Mouse (Mus musculus) midbrain, embryonic 14.5 days (tissue): ENCODE data around the gene Smtn. TPM values are rescaled to one million over a fixed set of nuclear protein-coding genes. Genes with fewer than 3 reads are reported as not detected.

ENCODE experiments used
- ATAC-seq: fragments of 200-750 bp; cut with Nextera tagmentation; 2 replicates; pipeline ENCODE4 v1.8.0; 2017; ENCODE audit warnings: moderate number of reproducible peaks, moderate library complexity; ENCODE audit not compliant: low FRiP score, low TSS enrichment
- DNase-seq: peaks from one replicate; pipeline ENCODE4 v3.0.0-alpha.2; 2015
- H3K27ac ChIP-seq: fragments of 300-500 bp; sonication (generic); replicated peaks from 2 replicates; pipeline ENCODE4 v1.5.1; 2014; ENCODE audit warnings: mild to moderate bottlenecking, low read depth, low read length, moderate library complexity
- H3K27me3 ChIP-seq: fragments of 300-500 bp; sonication (generic); 2 replicates; pipeline ENCODE4 v1.6.1; 2014; ENCODE audit warnings: low read length, control low read depth, mixed read lengths; ENCODE audit not compliant: control insufficient read depth, insufficient read depth
- H3K36me3 ChIP-seq: fragments of 300-500 bp; sonication (generic); 2 replicates; pipeline ENCODE4 v1.6.1; 2014; ENCODE audit warnings: low read length, control low read depth; ENCODE audit not compliant: control insufficient read depth, insufficient read depth
- H3K4me1 ChIP-seq: fragments of 300-500 bp; sonication (generic); 2 replicates; pipeline ENCODE4 v1.6.1; 2014; ENCODE audit warnings: mild to moderate bottlenecking, antibody characterized with exemption, low read length, control low read depth; ENCODE audit not compliant: control insufficient read depth, insufficient read depth
- H3K4me2 ChIP-seq: fragments of 300-500 bp; sonication (generic); 2 replicates; pipeline ENCODE4 v1.6.1; 2014; ENCODE audit warnings: mild to moderate bottlenecking, low read length, moderate library complexity
- H3K4me3 ChIP-seq: fragments of 300-500 bp; sonication (generic); replicated peaks from 2 replicates; pipeline ENCODE4 v1.5.1; 2014; ENCODE audit warnings: low read depth, low read length
- H3K9ac ChIP-seq: fragments of 300-500 bp; sonication (generic); replicated peaks from 2 replicates; pipeline ENCODE4 v1.6.1; 2014; ENCODE audit warnings: mild to moderate bottlenecking, low read length, moderate library complexity
- H3K9me3 ChIP-seq: fragments of 300-500 bp; sonication (generic); 2 replicates; pipeline ENCODE4 v1.6.1; 2016; ENCODE audit warnings: low read length, control low read depth, mixed read lengths; ENCODE audit not compliant: control insufficient read depth
- WGBS: fragments of 180-500 bp; shearing (Covaris S2); extraction: QIAGEN DNeasy Blood & Tissue Kit; methylation state at CpG from one replicate; pipeline ENCODE4 v1.1.7; 2014; 5-methylcytosine and 5-hydroxymethylcytosine counted together
- polyA plus RNA-seq: library from polyadenylated mRNA; unstranded; fragments of >200 nt; fragmentation: Nextera tagmentation; extraction: Ambion mirVana; gene quantifications from 2 replicates; pipeline ENCODE4 v1.2.1, GENCODE M21; 2014

Smtn gene
- polyA plus RNA-seq, 1 experiment from 2014 or later = 12.8 TPM

- WGBS = 58% methylated on average over 5 of the region's 5 CpGs
- Histone ChIP-seq H3K27me3 (no peaks in the 10 kb centered on the region), H3K9ac (no peak overlapping the region), H3K27ac (no peak overlapping the region), H3K4me3 (no peak overlapping the region), H3K9me3 (no peaks in the 10 kb centered on the region), H3K4me1 (peaks cover 11% of the 10 kb centered on the region; the same call in 1 of the 2 replicates), H3K4me2 (no peak overlapping the region), H3K36me3 (no peaks in the 10 kb centered on the region)
- ATAC-seq (no peak), DNase-seq (no peak)
Measured at GRCm38 (mm10) chr11:3543001-3543400, 2.6 kb upstream of the Smtn start.

DNA sequence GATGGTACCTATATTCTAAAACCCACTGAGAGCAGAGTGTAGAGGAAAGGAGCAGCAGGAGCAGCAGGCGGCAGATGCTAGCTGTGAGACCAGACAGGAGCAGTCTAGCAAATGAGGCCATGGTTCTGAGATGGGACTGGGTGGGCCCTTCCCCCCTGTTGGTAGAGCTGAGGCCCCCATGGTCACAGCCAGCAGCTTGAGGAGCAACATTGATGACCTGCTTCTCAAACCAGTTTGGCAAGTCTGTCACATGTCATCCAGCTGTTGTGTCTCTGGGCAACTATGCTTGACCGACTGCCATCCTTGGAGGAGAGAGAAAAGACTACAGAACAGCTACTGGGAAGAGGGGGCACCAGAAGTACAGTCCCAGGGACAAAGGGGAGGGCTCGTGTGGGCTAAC is 1.5 kb upstream of the Smtn start:
- no peaks in the 10 kb centered on the region for H3K9me3 ChIP-seq
- DNase-seq (no peak), ATAC-seq (no peak)
- no peak overlapping the region for H3K9ac ChIP-seq
- no peaks in the 10 kb centered on the region for H3K36me3 ChIP-seq
- H3K4me3 ChIP-seq = no peak overlapping the region
- no peaks in the 10 kb centered on the region for H3K27me3 ChIP-seq
- H3K27ac ChIP-seq = no peak overlapping the region
- 85% methylated on average over 3 of the region's 3 CpGs for WGBS
- H3K4me1 ChIP-seq = peaks cover 11% of the 10 kb centered on the region; the same call in 1 of the 2 replicates
- H3K4me2 ChIP-seq = no peak overlapping the region

DNA sequence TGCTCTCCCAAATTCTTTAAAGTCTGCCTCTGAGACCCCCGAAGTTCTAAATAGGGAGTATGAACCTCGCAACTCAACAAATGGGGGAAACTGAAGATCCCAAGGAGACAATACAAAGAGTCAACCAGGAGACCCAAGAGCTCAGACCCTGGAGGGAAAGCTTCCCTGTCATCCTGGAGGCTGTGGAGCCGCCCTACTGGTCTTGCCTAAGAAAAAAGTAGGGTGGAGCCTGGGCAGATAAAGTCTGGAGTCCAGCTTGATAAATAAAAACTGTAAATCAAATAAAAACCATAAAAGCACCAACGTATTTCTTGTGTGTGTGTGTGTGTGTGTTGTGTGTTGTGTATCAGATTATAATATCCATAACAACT is 601 bp downstream of the Smtn start:
- peak overlapping the region; percentile 45 for H3K4me3 ChIP-seq
- H3K4me1 ChIP-seq = peaks cover 18% of the 10 kb centered on the region
- no peak for DNase-seq
- H3K36me3 ChIP-seq = no peaks in the 10 kb centered on the region
- no peak overlapping the region for H3K27ac ChIP-seq
- 84% methylated on average over 4 of the region's 4 CpGs for WGBS
- peak overlapping the region; percentile 69 for H3K4me2 ChIP-seq
- no peak overlapping the region for H3K9ac ChIP-seq
- ATAC-seq = no peak
- H3K27me3 ChIP-seq = no peaks in the 10 kb centered on the region
- H3K9me3 ChIP-seq = no peaks in the 10 kb centered on the region

DNA sequence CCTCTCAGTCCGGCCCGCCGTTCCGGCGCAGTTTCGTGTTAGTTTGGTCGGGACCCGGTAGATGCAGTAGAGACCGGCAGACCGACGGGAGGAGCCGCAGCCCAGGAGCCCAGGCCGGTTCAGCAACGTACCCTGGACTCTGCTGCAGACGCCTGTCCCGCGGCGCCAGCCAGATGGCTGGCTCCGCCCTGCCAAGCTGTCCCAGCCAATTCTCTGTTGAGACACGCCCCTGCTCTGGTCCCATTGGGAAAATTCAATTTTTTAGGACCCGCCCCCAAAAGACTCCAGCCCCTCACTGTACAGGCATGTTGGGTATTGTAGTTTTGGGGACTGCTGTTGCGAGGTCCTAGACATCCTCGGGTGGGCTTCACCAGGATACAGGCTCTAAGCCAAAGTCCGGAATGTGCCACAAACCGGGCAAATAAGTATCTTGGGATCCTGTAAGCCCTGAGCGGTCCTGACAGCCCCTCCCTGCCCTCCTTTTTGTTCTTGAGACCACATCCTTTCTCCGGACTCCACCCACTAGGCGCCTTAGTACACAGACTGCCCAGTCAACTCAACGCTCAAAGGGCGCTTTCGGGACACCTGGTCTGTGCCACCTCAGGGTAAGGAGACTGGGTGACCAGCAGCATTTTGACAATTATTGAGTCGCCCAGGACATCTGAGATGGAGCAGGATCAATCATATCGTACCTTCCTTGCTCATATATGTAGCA is 1.1 kb downstream of the Smtn start:
- ATAC-seq (peak; percentile 93), DNase-seq (peak; percentile 95)
- Histone ChIP-seq H3K27ac (no peak overlapping the region), H3K9me3 (no peaks in the 10 kb centered on the region), H3K4me1 (peaks cover 18% of the 10 kb centered on the region), H3K36me3 (no peaks in the 10 kb centered on the region), H3K9ac (peak overlapping the region; percentile 56), H3K27me3 (no peaks in the 10 kb centered on the region), H3K4me2 (peak overlapping the region; percentile 69), H3K4me3 (peak overlapping the region; percentile 45)
- WGBS = 5% methylated on average over 33 of the region's 33 CpGs

GRCm38 (mm10) chr11:3538341-3538740 is 2.1 kb downstream of the Smtn start:
- no peaks in the 10 kb centered on the region for H3K36me3 ChIP-seq
- WGBS = 72% methylated on average over 4 of the region's 4 CpGs
- H3K9ac ChIP-seq = 0 out of 2 replicates have a peak overlapping the region, but pooled peaks have one; percentile 56
- no peaks in the 10 kb centered on the region for H3K9me3 ChIP-seq
- no peak overlapping the region for H3K27ac ChIP-seq
- peak overlapping the region; percentile 45 for H3K4me3 ChIP-seq
- ATAC-seq = no peak
- no peaks in the 10 kb centered on the region for H3K27me3 ChIP-seq
- peak overlapping the region; percentile 69 for H3K4me2 ChIP-seq
- peaks cover 18% of the 10 kb centered on the region for H3K4me1 ChIP-seq
- DNase-seq = no peak

DNA sequence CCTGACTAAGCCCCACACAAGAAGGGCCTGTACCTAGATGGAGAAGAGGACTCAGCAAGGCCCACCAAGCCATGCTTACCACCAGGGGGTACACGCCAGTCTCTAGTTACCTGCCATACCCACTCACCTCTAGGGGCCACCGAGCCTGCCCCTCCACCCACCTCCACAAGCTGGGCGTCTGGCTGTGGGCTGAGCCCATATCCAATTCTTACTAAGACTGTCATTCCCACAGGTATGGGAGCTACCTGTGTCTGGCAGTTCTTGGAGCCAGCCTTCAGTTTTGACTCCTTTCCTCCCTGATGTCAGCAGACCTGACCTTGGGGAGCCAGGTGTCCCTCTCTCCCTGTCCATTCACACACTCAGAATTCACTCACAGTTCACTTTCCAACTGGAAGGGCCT is 2.7 kb downstream of the Smtn start:
- Histone ChIP-seq H3K4me1 (peaks cover 18% of the 10 kb centered on the region), H3K4me2 (peak overlapping the region; percentile 69; the same call in 1 of the 2 replicates), H3K9ac (no peak overlapping the region), H3K27ac (no peak overlapping the region), H3K9me3 (no peaks in the 10 kb centered on the region), H3K36me3 (no peaks in the 10 kb centered on the region), H3K4me3 (no peak overlapping the region), H3K27me3 (no peaks in the 10 kb centered on the region)
- no peak for DNase-seq
- ATAC-seq = no peak
- WGBS = 90% methylated on average over 3 of the region's 3 CpGs

DNA sequence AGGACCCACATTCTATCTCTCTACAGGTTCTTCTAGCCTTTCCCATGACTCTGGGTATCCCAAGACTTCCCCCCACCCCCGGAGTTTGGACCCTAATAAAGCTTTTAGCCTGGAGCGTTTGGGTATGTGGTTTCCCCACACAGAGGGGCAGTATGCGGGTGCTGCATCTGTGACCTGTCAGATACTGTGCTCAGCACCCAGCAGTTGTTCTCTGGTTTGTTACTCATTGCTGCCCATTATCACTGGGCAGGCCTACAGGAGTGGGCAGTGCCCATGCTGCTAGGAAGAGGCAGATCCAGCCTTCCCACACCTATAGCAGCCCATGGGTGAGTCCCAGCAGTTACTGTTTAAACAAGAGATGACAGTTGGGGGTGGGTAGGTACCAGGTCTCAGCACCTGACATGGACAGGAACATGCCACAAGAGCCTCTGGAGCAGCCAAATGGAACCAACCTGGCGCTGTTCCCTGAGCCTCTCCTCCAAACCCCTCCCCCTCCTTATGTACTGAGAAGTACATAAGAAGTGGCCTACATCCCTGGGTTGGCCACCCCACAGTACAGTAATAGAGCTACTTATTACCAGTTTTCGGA is 3.6 kb downstream of the Smtn start:
- H3K27ac ChIP-seq = no peak overlapping the region
- no peak overlapping the region for H3K9ac ChIP-seq
- DNase-seq (no peak), ATAC-seq (no peak)
- H3K9me3 ChIP-seq = no peaks in the 10 kb centered on the region
- no peaks in the 10 kb centered on the region for H3K27me3 ChIP-seq
- no peak overlapping the region for H3K4me3 ChIP-seq
- no peak overlapping the region; the same call in 1 of the 2 replicates for H3K4me2 ChIP-seq
- H3K4me1 ChIP-seq = peaks cover 18% of the 10 kb centered on the region
- no peaks in the 10 kb centered on the region for H3K36me3 ChIP-seq
- 94% methylated on average over 5 of the region's 5 CpGs for WGBS

GRCm38 (mm10) chr11:3536082-3536481 is 4.3 kb downstream of the Smtn start:
- Histone ChIP-seq H3K27me3 (no peaks in the 10 kb centered on the region), H3K4me3 (peak overlapping the region; percentile 59), H3K9me3 (no peaks in the 10 kb centered on the region), H3K4me2 (peak overlapping the region; percentile 96), H3K27ac (peak overlapping the region; percentile 74; the same call in 1 of the 2 replicates), H3K36me3 (no peaks in the 10 kb centered on the region), H3K4me1 (peaks cover 18% of the 10 kb centered on the region), H3K9ac (peak overlapping the region; percentile 72)
- DNase-seq = no peak
- no peak for ATAC-seq
- WGBS = 53% methylated on average over 5 of the region's 5 CpGs
